Mouse (Mus musculus): Measurements from ENCODE around the gene Matn1.

The Matn1 gene

GRCm38 (mm10) chr4:130916639-130917038 lies 27.5 kb upstream of the Matn1 start:
- DNase-seq (ENCODE audit: inconsistent age in 2 of 2, low spot score in 1 of 2) = no peak

GRCm38 (mm10) chr4:130917564-130917963 lies 26.6 kb upstream of the Matn1 start:
- peak in 1 of 2 experiments; percentile 41 for DNase-seq (ENCODE audit: inconsistent age in 2 of 2, low spot score in 1 of 2)

DNA sequence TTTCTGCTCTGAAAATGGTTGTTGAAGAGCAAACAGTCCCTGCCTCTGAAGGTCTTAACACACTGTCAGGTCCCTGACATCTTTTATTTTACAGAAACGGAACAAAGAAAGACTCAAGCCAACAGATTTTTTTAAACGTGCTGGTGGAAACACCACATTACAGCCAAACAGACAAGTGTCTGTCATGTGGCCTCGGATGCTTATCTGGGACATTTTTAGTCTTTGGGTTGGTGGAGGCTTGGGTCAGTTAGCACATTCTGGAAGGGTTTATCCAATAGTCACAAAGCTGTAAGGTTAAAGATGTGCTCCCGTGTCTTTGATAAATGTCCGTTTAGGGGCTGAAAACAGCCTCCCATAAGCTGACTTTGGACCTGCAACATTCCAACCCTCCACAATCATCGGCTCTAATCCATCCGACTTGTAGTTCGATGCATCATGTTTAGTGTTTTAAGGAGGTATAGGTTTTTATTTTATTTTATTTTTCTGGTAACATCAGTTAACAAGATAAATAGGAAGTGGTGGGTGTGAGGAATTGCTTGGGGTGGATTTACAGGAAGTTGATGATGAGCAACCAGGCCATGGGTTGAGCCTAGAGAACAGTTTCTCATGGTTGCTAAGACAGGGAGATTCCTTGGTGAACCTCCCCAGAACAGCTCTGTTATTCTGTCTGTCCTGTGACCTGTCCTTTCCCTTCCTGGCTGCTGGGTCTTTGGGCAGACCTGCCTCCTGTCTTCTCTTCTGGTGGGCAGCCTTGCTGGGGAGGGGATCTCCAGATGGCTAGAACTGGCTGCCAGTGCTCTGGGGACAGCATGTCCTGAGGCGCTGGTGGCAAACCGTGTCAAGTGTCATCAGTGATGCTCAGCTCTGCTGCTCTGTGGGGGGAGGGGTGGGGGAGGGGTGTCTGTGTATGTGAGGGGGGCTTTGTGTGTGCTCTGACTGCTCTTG lies 25.1 kb upstream of the Matn1 start:
- no peak for DNase-seq (ENCODE audit: inconsistent age in 2 of 2, low spot score in 1 of 2)

GRCm38 (mm10) chr4:130919750-130920356 lies 24.3 kb upstream of the Matn1 start:
- no peak for DNase-seq (ENCODE audit: inconsistent age in 2 of 2, low spot score in 1 of 2)

GRCm38 (mm10) chr4:130920951-130921693 lies 23.1 kb upstream of the Matn1 start:
- DNase-seq (ENCODE audit: inconsistent age in 2 of 2, low spot score in 1 of 2) = no peak

DNA sequence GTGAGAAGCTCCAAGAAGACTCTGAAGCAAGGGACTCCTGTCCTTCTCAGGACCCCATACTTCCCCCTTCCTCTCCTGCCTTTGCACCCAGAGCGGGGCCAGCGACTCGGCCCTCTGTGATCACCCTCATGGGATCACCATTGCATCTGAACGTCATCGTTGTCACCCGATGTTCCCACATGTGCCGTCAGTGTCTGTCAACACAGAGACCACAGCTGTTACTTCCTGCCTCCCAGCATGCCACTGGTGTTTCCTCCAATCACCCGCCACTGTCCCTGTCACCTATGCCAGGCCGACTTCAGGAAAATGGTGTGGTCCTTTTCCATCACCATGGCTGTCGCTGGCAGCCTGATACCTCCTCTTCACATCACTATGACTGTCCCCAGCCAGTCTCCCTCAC lies 22.2 kb upstream of the Matn1 start:
- DNase-seq (ENCODE audit: inconsistent age in 2 of 2, low spot score in 1 of 2) = no peak

- DNase-seq (ENCODE audit: inconsistent age in 2 of 2, low spot score in 1 of 2) = no peak
Observed at GRCm38 (mm10) chr4:130926274-130926673, 17.9 kb upstream of the Matn1 start.

- DNase-seq (ENCODE audit: inconsistent age in 2 of 2, low spot score in 1 of 2) = no peak
Observed at GRCm38 (mm10) chr4:130927821-130928220, 16.4 kb upstream of the Matn1 start.

DNA sequence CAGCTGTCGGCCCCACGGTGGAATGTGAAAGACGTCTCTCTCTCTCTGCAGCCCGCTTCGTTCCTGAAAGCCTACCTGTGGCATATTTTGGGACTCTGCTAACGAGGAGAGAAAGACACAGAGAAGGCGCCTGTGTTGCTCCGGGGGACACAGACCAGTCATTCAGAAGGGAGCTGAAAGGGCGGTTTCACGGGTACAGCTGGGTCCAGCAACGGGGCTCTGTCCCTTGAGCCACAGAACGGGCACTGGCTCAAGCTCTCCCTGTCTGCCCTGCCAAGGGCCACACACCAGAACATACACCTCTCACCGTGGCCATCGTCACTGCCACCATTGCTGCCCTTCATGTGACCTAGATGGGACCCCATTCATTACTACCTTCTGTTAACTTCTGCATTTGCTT lies 1.5 kb upstream of the Matn1 start:
- DNase-seq (ENCODE audit: inconsistent age in 2 of 2, low spot score in 1 of 2) = no peak

GRCm38 (mm10) chr4:130944779-130945178 lies 594 bp downstream of the Matn1 start:
- DNase-seq (ENCODE audit: inconsistent age in 2 of 2, low spot score in 1 of 2) = no peak

- peak in 1 of 2 experiments; percentile 71 for DNase-seq (ENCODE audit: inconsistent age in 2 of 2, low spot score in 1 of 2)
Observed at GRCm38 (mm10) chr4:130947094-130947647, 3.0 kb downstream of the Matn1 start.

- DNase-seq (ENCODE audit: inconsistent age in 2 of 2, low spot score in 1 of 2) = no peak
Observed at GRCm38 (mm10) chr4:130949821-130950384, 5.7 kb downstream of the Matn1 start.

- DNase-seq (ENCODE audit: inconsistent age in 2 of 2, low spot score in 1 of 2) = no peak
Observed at GRCm38 (mm10) chr4:130952531-130952930, 8.3 kb downstream of the Matn1 start.

DNA sequence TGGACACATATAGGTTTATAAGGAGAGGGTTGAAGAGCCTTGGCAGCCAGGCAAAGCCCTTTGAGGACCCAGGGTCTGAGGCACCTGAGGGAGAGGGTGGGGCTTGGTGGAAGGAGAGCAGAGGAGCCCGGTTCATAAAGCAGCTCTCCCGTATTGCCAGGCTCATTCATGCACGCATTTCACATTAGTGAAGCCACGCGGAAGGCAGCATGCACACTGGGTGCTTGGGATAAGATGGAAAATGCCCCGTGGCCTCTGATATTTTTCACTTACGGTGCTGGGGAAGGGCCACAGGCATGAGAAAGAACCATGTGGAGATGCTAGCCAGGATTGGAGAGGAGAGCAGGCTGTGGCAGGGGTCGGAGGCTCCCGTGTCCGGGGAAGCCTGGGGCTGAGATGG lies 13.0 kb downstream of the Matn1 start:
- DNase-seq (ENCODE audit: inconsistent age in 2 of 2, low spot score in 1 of 2) = no peak

GRCm38 (mm10) chr4:130958812-130959211 lies 14.6 kb downstream of the Matn1 start:
- no peak for DNase-seq (ENCODE audit: inconsistent age in 2 of 2, low spot score in 1 of 2)

DNA sequence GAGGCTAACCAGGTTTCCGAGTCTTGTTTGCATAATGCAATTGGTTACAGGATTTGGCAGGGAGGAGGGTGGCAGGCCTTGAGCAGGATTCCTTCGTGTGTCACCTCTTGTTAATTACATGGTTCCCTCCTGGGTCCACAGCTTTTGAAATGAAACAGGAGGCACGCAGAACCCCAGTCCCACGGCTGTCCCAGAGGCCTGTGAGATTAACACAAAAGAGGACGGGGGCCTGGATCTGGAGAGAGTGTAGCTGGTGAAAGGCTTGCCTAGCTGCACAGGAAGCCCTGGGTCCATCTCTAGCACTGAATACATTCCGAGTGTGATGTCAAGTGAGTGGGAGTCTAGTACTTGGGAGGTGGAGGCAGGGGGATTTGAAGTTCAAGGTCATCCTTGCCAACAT lies 15.5 kb downstream of the Matn1 start:
- DNase-seq (ENCODE audit: inconsistent age in 2 of 2, low spot score in 1 of 2) = no peak

- DNase-seq (ENCODE audit: inconsistent age in 2 of 2, low spot score in 1 of 2) = peak; percentile 72 to 95
Observed at GRCm38 (mm10) chr4:130960118-130960734, 16.0 kb downstream of the Matn1 start.

DNA sequence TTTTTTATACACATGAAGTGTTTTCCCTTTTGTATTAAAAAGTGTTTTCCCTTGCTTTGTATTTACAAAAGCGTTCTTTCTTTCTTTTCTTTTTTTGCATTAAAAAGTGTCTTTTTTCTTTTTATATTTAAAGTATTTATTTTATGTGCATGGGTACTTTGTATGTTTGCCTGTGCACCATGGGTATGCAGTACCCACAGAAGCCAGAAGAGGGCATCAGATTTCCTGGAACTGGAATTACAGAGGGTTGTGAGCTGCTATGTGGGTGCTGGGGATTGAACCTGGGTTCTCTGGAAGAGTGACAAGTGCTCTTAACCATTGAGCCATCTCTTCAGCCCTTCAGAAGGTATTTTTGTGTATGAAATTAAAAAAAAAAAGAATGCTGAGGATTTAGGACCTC lies 27.1 kb downstream of the Matn1 start:
- no peak for DNase-seq (ENCODE audit: inconsistent age in 2 of 2, low spot score in 1 of 2)

- peak; percentile 14 to 72 for DNase-seq (ENCODE audit: inconsistent age in 2 of 2, low spot score in 1 of 2)
Observed at GRCm38 (mm10) chr4:130972421-130972829, 28.2 kb downstream of the Matn1 start.

Data from adrenal gland, adult (tissue).